Mouse (Mus musculus) midbrain, embryonic 11.5 days (tissue): ENCODE results near the gene Olfr201. TPM values are rescaled to one million over a fixed set of nuclear protein-coding genes. Genes with fewer than 3 reads are reported as not detected.
"Not testable (repeated sequence)": the region's sequence is repeated elsewhere in the genome, so short reads cannot be mapped to it uniquely, and the experiment has no call there.

ENCODE experiments used
- ATAC-seq: fragments of 200-750 bp; cut with Nextera tagmentation; 2 replicates; pipeline ENCODE4 v1.8.0; 2017; ENCODE audit warnings: moderate TSS enrichment, moderate library complexity; ENCODE audit not compliant: low FRiP score
- DNase-seq: peaks from one replicate; pipeline ENCODE4 v3.0.0; 2015; ENCODE audit warnings: low spot score; ENCODE audit errors: missing footprints
- H3K27ac ChIP-seq: fragments of 300-500 bp; sonication (generic); 2 replicates; pipeline ENCODE4 v1.5.1; 2014; ENCODE audit warnings: low read depth, low read length
- H3K27me3 ChIP-seq: fragments of 300-500 bp; sonication (generic); 2 replicates; pipeline ENCODE4 v1.6.1; 2014; ENCODE audit warnings: mild to moderate bottlenecking, low read length, moderate library complexity, mixed read lengths; ENCODE audit not compliant: control insufficient read depth, insufficient read depth
- H3K36me3 ChIP-seq: fragments of 300-500 bp; sonication (generic); 2 replicates; pipeline ENCODE4 v1.6.1; 2014; ENCODE audit warnings: mild to moderate bottlenecking, low read length, moderate library complexity, mixed read lengths; ENCODE audit not compliant: control insufficient read depth, insufficient read depth
- H3K4me1 ChIP-seq: fragments of 300-500 bp; sonication (generic); 2 replicates; pipeline ENCODE4 v1.6.1; 2014; ENCODE audit warnings: low read length; ENCODE audit not compliant: control insufficient read depth, insufficient read depth
- H3K4me2 ChIP-seq: fragments of 300-500 bp; sonication (generic); 2 replicates; pipeline ENCODE4 v1.6.1; 2014; ENCODE audit warnings: mild to moderate bottlenecking, moderate library complexity
- H3K4me3 ChIP-seq: fragments of 300-500 bp; sonication (generic); 2 replicates; pipeline ENCODE4 v1.5.1; 2014; ENCODE audit warnings: low read depth, low read length
- H3K9ac ChIP-seq: fragments of 300-500 bp; sonication (generic); 2 replicates; pipeline ENCODE4 v1.6.1; 2014; ENCODE audit warnings: low read length
- H3K9me3 ChIP-seq: fragments of 300-500 bp; sonication (generic); 2 replicates; pipeline ENCODE4 v1.6.1; 2016; ENCODE audit warnings: low read length; ENCODE audit not compliant: control insufficient read depth
- WGBS: fragments of 180-500 bp; shearing (Covaris S2); extraction: QIAGEN DNeasy Blood & Tissue Kit; methylation state at CpG from one replicate; pipeline ENCODE4 v1.1.7; 2014; 5-methylcytosine and 5-hydroxymethylcytosine counted together
- polyA plus RNA-seq: library from polyadenylated mRNA; unstranded; fragments of >200 nt; fragmentation: Nextera tagmentation; extraction: Ambion mirVana; gene quantifications from 2 replicates; pipeline ENCODE4 v1.2.1, GENCODE M21; 2014

The Olfr201 gene
- polyA plus RNA-seq, 1 experiment from 2014 or later, result not detected

GRCm38 (mm10) chr16:59217861-59218260, 54.6 kb downstream of the Olfr201 start:
- H3K9me3 ChIP-seq, H3K4me3 ChIP-seq, H3K9ac ChIP-seq, H3K36me3 ChIP-seq, ATAC-seq, H3K4me2 ChIP-seq, DNase-seq, H3K27ac ChIP-seq, H3K4me1 ChIP-seq, H3K27me3 ChIP-seq: not testable (repeated sequence)
- 86% methylated on average over 3 of the region's 3 CpGs for WGBS

Other genes with a start within 250 kb of the Olfr201 start
- not detected in 2 replicates for gene Olfr186, start 242.3 kb downstream of the Olfr201 start, polyA plus RNA-seq
- not detected in 2 replicates for gene Olfr187, start 232.9 kb downstream of the Olfr201 start, polyA plus RNA-seq
- gene Olfr190, start 194.6 kb downstream of the Olfr201 start, polyA plus RNA-seq, result not detected in 2 replicates
- gene Olfr191, start 182.8 kb downstream of the Olfr201 start, polyA plus RNA-seq, result not detected in 2 replicates
- gene Olfr193, start 160.8 kb downstream of the Olfr201 start, polyA plus RNA-seq, result not detected in 2 replicates
- not detected in 2 replicates for gene Olfr194, start 151.6 kb downstream of the Olfr201 start, polyA plus RNA-seq
- not detected in 2 replicates for gene Olfr195, start 125.6 kb downstream of the Olfr201 start, polyA plus RNA-seq
- not detected in 2 replicates for gene Olfr196, start 102.2 kb downstream of the Olfr201 start, polyA plus RNA-seq
- not detected in 2 replicates for gene Olfr198, start 69.1 kb downstream of the Olfr201 start, polyA plus RNA-seq
- gene Olfr199, start 52.9 kb downstream of the Olfr201 start, polyA plus RNA-seq, result not detected in 2 replicates
- not detected in 2 replicates for gene Olfr202, start 14.2 kb upstream of the Olfr201 start, polyA plus RNA-seq
- not detected in 2 replicates for gene Olfr203, start 26.2 kb upstream of the Olfr201 start, polyA plus RNA-seq
- gene Olfr204, start 45.6 kb upstream of the Olfr201 start, polyA plus RNA-seq, result not detected in 2 replicates
- gene Olfr205, start 58.5 kb upstream of the Olfr201 start, polyA plus RNA-seq, result not detected in 2 replicates
- not detected in 2 replicates for gene Olfr206, start 76.6 kb upstream of the Olfr201 start, polyA plus RNA-seq
- not detected in 2 replicates for gene Olfr209, start 91.4 kb upstream of the Olfr201 start, polyA plus RNA-seq
- 0.08 and 0.33 TPM in 2 replicates for gene Gabrr3, start 134.7 kb upstream of the Olfr201 start, polyA plus RNA-seq
- 26.1 and 31.0 TPM in 2 replicates for gene Riox2, start 199.1 kb upstream of the Olfr201 start, polyA plus RNA-seq